Mouse (Mus musculus): ENCODE data around the gene Taok3.

DNA sequence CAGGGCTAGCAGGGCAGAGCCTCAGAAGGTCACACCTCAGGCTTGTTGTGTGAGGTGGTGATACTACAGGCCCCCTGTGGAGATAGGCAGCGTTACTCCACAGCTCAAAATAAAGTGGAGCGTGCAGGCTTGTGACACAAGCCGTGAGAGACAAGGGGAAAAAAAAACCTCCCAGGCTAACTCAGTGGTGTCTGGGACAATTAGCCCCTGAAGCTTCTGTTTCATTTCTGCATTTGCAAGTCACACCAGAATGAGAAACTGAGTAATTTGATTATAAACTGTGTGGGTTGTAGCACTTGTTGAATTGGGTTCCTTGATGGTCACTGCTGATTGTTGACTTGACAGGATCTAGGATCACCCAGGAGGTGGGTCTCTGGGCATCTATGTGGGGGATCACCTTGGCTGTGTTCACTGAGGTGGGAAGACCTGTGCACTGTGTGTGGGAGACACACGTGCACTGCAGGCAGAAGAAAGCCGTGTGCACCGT, 39.9 kb downstream of the Taok3 start:
- TF ChIP-seq CTCF (IDR thresholded peaks at IDR 0.05; ENCODE audit: control insufficient read depth, insufficient read depth, insufficient read length): no peak
- TF ChIP-seq USF1 (IDR thresholded peaks at IDR 0.05; ENCODE audit: low read depth): no peak
